Comparison of ENCODE assay signal across 16 mouse cellular contexts in the genomic region with DNA sequence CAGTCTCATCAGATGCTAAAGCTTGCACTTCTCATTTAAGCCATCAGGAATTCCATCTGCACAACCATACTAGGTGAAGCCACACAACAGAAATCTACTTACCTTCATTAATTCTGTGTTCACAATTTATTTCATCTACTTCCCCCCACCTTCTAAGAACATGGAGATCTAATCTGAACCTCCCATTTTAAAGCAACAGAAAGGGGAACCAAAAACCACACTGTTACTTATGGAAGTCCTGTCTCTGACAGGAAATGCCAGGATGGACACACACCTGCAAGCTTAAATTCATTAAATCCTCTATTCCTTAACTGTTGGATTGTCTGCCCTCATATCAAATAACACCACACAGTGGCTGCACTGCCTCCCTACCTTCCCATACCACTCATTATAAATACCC.
"Had no signal": no experiment of that assay in that cellular context is flagged by ENCODE, and none has a peak within 500 bp of the region (broad histone marks: within the 10 kb centered on the region; RNA-seq: fewer than 3 reads in every experiment).

No protein-coding gene starts in this region.

- H3K9me3 ChIP-seq: lung, embryonic 15.5 days; midbrain, embryonic 12.5 days; midbrain, embryonic 15.5 days; neural tube, embryonic 13.5 days had no signal

- H3K27me3 ChIP-seq: lung, embryonic 15.5 days; midbrain, embryonic 12.5 days; midbrain, embryonic 15.5 days; neural tube, embryonic 13.5 days had no signal

- DNase-seq: kidney, adult 18-20 months; kidney, adult 9 months; kidney, postnatal 14 days; kidney, postnatal 4 days; layer of hippocampus, adult 9-11 months; lung, adult 18-20 months; lung, postnatal 10 days; lung, postnatal 36 days; thymus, postnatal 36 days had no signal

- H3K27ac ChIP-seq: liver, embryonic 14.5 days; lung, embryonic 15.5 days; midbrain, embryonic 12.5 days; midbrain, embryonic 15.5 days; neural tube, embryonic 13.5 days; stomach, postnatal 0 days had no signal

- ATAC-seq: midbrain, embryonic 15.5 days had no signal

- H3K4me3 ChIP-seq: lung, embryonic 15.5 days; midbrain, embryonic 12.5 days; midbrain, embryonic 15.5 days; myocyte; neural tube, embryonic 13.5 days had no signal

- H3K4me1 ChIP-seq: midbrain, embryonic 12.5 days; midbrain, embryonic 15.5 days; neural tube, embryonic 13.5 days had no signal
